Mouse (Mus musculus) lung, postnatal 36 days (tissue): ENCODE data around the gene Fam196a.

Source experiments
- DNase-seq: peaks from one replicate; pipeline ENCODE4 v3.0.0; 2022; ENCODE audit warnings: mixed read lengths

Fam196a gene

GRCm38 (mm10) chr7:134937927-134938609 is at the start of gene Fam196a:
Fam196a (minus strand) TSS chr7:134938430.
- peak; percentile 30 for DNase-seq

- no peak for DNase-seq
These were observed 23.4 kb upstream of the Fam196a start for GRCm38 (mm10) chr7:134961608-134962007.

- no peak for DNase-seq
These were observed 22.6 kb upstream of the Fam196a start for GRCm38 (mm10) chr7:134960871-134961270.

GRCm38 (mm10) chr7:134959086-134959485 is 20.9 kb upstream of the Fam196a start:
- no peak for DNase-seq

GRCm38 (mm10) chr7:134945925-134946716 is 7.9 kb upstream of the Fam196a start:
- no peak for DNase-seq

- no peak for DNase-seq
These were observed 5.5 kb upstream of the Fam196a start for GRCm38 (mm10) chr7:134943701-134944100.

GRCm38 (mm10) chr7:134943063-134943462 is 4.8 kb upstream of the Fam196a start:
- no peak for DNase-seq

GRCm38 (mm10) chr7:134941891-134942290 is 3.7 kb upstream of the Fam196a start:
- DNase-seq, result no peak

- DNase-seq, result no peak
These were observed 731 bp downstream of the Fam196a start for GRCm38 (mm10) chr7:134937471-134937926.

GRCm38 (mm10) chr7:134931886-134932285 is 6.3 kb downstream of the Fam196a start:
- DNase-seq, result no peak

- DNase-seq, result no peak
These were observed 36.2 kb downstream of the Fam196a start for GRCm38 (mm10) chr7:134901992-134902391.

GRCm38 (mm10) chr7:134899462-134899861 is 38.8 kb downstream of the Fam196a start:
- no peak for DNase-seq

- no peak for DNase-seq
These were observed 43.6 kb downstream of the Fam196a start for GRCm38 (mm10) chr7:134894604-134895003.

- DNase-seq, result peak; percentile 21
These were observed 45.3 kb downstream of the Fam196a start for GRCm38 (mm10) chr7:134892972-134893371.

- no peak for DNase-seq
These were observed 45.8 kb downstream of the Fam196a start for GRCm38 (mm10) chr7:134892449-134892871.

GRCm38 (mm10) chr7:134883516-134883915 is 54.7 kb downstream of the Fam196a start:
- DNase-seq, result no peak

GRCm38 (mm10) chr7:134880431-134880830 is 57.8 kb downstream of the Fam196a start:
- DNase-seq, result no peak

- DNase-seq, result no peak
These were observed 59.2 kb downstream of the Fam196a start for GRCm38 (mm10) chr7:134878985-134879384.

GRCm38 (mm10) chr7:134872981-134873380 is 65.2 kb downstream of the Fam196a start:
- DNase-seq, result no peak

GRCm38 (mm10) chr7:134872511-134872910 is 65.7 kb downstream of the Fam196a start:
- DNase-seq, result no peak

GRCm38 (mm10) chr7:134864175-134864574 is 74.1 kb downstream of the Fam196a start:
- DNase-seq, result peak; percentile 53

GRCm38 (mm10) chr7:134862000-134862399 is 76.2 kb downstream of the Fam196a start:
- DNase-seq, result no peak

- no peak for DNase-seq
These were observed 95.5 kb downstream of the Fam196a start for GRCm38 (mm10) chr7:134842751-134843150.

- no peak for DNase-seq
These were observed 98.2 kb downstream of the Fam196a start for GRCm38 (mm10) chr7:134840066-134840465.
